ENCODE assay signal across 12 mouse cellular contexts in the genomic region with DNA sequence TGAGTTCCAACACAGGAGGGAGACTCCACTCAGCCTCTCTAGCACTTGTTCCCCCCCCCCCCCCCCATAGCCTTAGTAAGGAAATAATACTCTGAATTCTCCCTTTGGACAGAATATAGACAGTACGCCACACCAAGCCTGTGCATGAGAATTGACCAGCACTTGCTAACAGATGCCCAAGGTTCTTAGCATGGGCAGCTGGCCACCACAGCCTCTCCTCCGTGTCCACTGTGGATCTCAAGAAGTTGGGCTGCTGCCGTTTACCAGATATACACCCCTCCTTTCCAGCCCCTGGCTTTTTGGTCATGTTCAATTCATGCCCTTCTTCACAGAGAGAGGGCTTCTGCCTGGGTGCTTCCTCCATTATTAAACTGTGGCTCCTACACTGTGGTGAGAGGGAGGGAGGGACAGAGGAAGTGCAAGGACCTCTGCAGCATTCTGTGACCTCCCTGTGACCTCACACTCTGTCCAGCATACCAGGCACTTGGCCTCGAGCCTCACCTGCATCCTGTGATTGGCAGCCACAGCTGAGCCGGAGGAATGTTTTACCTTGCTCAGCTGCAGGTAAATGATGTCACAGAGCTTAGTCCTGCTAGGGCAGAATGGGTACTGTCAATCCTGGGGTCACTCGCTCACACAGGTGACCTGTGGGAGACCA. TPM values are rescaled to one million over a fixed set of nuclear protein-coding genes. Genes with fewer than 3 reads are reported as not detected.
A peak's percentile ranks its signal among the peaks of the same experiment; 100 is the strongest.
DNase-seq lines count a peak whose midpoint lies in the region; ATAC-seq and TF ChIP-seq lines count a peak whose summit lies in the region.
"Had no signal": no experiment of that assay in that cellular context is flagged by ENCODE, and none has a peak within 500 bp of the region (broad histone marks: within the 10 kb centered on the region; RNA-seq: fewer than 3 reads in every experiment).

No protein-coding gene starts in this region.

- DNase-seq in left cerebral cortex, adult 2 months (ENCODE audit: extremely low spot score in 1 of 2, low spot score in 2 of 2), result no peak
- DNase-seq in left cerebral cortex, adult 11 months (ENCODE audit: low spot score), result no peak
- DNase-seq in embryonic facial prominence, embryonic 10.5 days (ENCODE audit: low spot score), result no peak
- DNase-seq in kidney, postnatal 14 days, result peak; percentile 59
- no peak for DNase-seq in B cell, adult 2 months
- DNase-seq in gastrocnemius, postnatal 25 days, result no peak
- DNase-seq: adrenal gland, adult 8-10 months; heart, postnatal 14 days; right cerebral cortex, postnatal 4 days; thymus, postnatal 14 days had no signal

- H3K36me3 ChIP-seq in embryonic facial prominence, embryonic 10.5 days (replicated peaks), result peaks cover 4% of the 10 kb centered on the region; the same call in 1 of the 2 replicates

- H3K4me3 ChIP-seq in left cerebral cortex, adult 2 months, result no peak overlapping the region
- no peak overlapping the region for H3K4me3 ChIP-seq in embryonic facial prominence, embryonic 10.5 days
- H3K4me3 ChIP-seq: layer of hippocampus, adult 2 months had no signal

- H3K4me1 ChIP-seq in embryonic facial prominence, embryonic 10.5 days, result peaks cover 40% of the 10 kb centered on the region

- no peaks in the 10 kb centered on the region for H3K9me3 ChIP-seq in embryonic facial prominence, embryonic 10.5 days

- 65% methylated on average over 6 of the region's 6 CpGs for WGBS in embryonic facial prominence, embryonic 10.5 days

- TF ChIP-seq CTCF in left cerebral cortex, adult 2 months (IDR thresholded peaks at IDR 0.05), result no peak

- intact Hi-C loops in left cerebral cortex, adult 2 months (cut with DNase I), result no loop called here

- H3K27me3 ChIP-seq in embryonic facial prominence, embryonic 10.5 days (replicated peaks; ENCODE audit: low read depth, poor library complexity, severe bottlenecking), result no peaks in the 10 kb centered on the region

- H3K27ac ChIP-seq in left cerebral cortex, adult 2 months, result peak overlapping the region; percentile 13; the same call in 1 of the 2 replicates
- H3K27ac ChIP-seq in embryonic facial prominence, embryonic 10.5 days (replicated peaks), result peak overlapping the region; percentile 3; the same call in 1 of the 2 replicates
- H3K27ac ChIP-seq: layer of hippocampus, adult 2 months had no signal

- peak; percentile 36; the same call in 1 of the 2 replicates for ATAC-seq in megakaryocyte progenitor cell, adult 5-6 weeks (replicated peaks; ENCODE audit: poor library complexity)

RNA-seq across cellular contexts. Expression of a gene that starts 21.2 kb away (rescaled TPM):
- 10 to 100 TPM; 78.5 to 93.8 TPM for total RNA-seq in left cerebral cortex, adult 2 months (2021)
- polyA plus RNA-seq in embryonic facial prominence, embryonic 10.5 days (2016; fragmentation: Nextera tagmentation; extraction: Ambion mirVana), result 34.2 and 37.4 TPM in 2 replicates
- 55.6 and 65.0 TPM in 2 replicates for total RNA-seq in megakaryocyte progenitor cell, adult 5-6 weeks (2015)
- 18.6 and 21.9 TPM in 2 replicates for total RNA-seq in megakaryocyte progenitor cell, adult 5-6 weeks (2017)
- total RNA-seq in gastrocnemius, postnatal 25 days (2021), result 1 to 10 TPM; 6.4 to 8.0 TPM
